Mouse (Mus musculus): ENCODE measurements at regions not wholly inside any gene's neighbourhood (a gene's known extent, or its start where the extent isn't known, plus 50 kb on each side); places are given as distances from the start of the nearest gene placed in this dataset.

GRCm38 (mm10) chr4:93853451-93853850 is 518.1 kb upstream of the Tusc1 start:
- TF ChIP-seq CTCF (IDR thresholded peaks at IDR 0.05; ENCODE audit: low read depth, low read length) (no peak), POLR2A (IDR thresholded peaks at IDR 0.05; ENCODE audit: extremely low read depth, insufficient read depth, low read length) (no peak)

Measured in liver, adult 2 months (tissue).